Mouse (Mus musculus) myocyte (in vitro differentiated cells): ENCODE results near the gene Slc38a1.

Source experiments
- E2F4 ChIP-seq: IDR thresholded peaks from one replicate; pipeline ENCODE4 v1.6.1; 2011; ENCODE audit warnings: mild to moderate bottlenecking, control low read depth, moderate library complexity; ENCODE audit not compliant: insufficient read depth
- POLR2A ChIP-seq: IDR thresholded peaks from one replicate; pipeline ENCODE4 v1.6.1; 2011; ENCODE audit warnings: low read depth, mild to moderate bottlenecking, control low read depth, moderate library complexity; ENCODE audit not compliant: insufficient read length

DNA sequence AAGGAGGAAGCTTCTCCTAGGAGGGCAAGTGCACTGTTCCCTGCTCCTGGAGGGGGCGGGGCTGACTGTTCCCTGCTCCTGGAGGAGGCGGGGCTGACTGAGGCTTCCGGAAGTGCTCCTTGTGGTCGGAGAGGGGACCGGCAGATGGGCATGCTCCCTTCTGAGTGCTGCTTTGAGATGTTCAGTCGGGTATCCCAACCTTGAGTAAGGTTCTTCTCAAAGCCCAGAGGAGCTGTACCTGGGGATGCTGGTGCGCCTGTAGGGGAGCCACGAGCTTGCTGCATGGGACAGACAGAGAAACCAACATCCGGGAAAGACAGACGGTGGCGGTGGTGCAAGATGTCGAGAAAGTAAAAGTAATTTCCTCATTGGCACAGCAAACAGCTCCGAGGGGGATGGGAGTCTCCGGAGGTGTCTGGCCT is 75.9 kb downstream of the Slc38a1 start:
- TF ChIP-seq E2F4, result no peak
- no peak for TF ChIP-seq POLR2A
